Mouse (Mus musculus): ENCODE data around the gene Atp6v1b1.
"Not testable (repeated sequence)": the region's sequence is repeated elsewhere in the genome, so short reads cannot be mapped to it uniquely, and the experiment has no call there.

Atp6v1b1 gene

DNA sequence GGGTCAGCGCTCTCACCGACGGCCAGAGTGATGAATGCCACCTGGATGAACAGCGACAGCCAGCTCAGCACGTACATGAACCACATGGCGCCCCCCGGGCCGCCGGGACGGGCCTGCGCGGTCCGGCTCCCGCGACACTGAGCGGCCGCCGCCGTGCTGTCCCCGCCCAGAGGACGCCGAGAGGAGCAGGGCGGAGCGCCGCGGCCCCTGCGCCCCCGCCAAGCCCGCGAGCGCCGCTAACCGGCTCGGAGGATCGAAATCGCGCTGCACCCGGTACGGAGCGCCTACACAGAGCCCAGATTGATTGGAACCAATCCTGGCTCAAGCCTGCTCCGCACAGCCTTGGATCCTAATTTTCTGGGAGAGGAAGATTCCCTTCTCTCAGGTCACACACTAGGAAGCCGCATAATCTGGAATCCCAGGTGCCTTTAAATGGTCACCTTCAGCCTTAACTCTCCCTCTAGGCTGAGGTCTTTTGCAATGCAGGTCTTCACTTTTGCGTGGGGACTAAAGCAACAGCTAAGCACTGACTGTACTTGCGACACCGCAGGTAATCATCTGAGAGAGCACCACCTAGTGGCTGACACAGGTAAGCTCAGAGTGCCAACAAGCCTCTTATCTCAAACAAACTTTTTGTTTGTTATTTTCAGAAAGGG, 33.0 kb downstream of the Atp6v1b1 start, which contains the start of gene Tex261:
Tex261 (minus strand) TSS at position 176 of the 656 bp plus-strand sequence.
- peak; percentile 91 for DNase-seq (ENCODE audit: low spot score)

- no peak for DNase-seq (ENCODE audit: low spot score)
Measured at GRCm38 (mm10) chr6:83778306-83778705, 35.5 kb downstream of the Atp6v1b1 start.

DNA sequence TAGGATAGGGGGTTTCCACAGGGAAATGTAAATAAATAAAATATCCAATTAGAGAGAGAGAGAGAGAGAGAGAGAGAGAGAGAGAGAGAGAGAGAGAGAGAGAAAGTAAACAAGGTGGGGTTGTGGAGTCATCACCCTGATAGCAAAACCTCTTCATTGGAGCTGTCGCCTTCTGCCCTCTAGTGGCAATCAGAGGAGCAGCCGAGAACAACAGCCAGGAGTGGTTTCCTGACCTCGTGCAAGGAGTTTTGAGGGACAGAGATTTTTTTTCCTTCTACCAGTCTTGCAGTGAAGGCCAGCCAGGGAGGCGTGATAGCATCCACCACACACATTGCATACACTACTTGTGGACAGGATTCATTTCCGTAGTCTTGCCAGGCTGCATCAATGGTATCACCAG, 36.2 kb downstream of the Atp6v1b1 start:
- peak; percentile 60 for DNase-seq (ENCODE audit: low spot score)

- no peak for DNase-seq (ENCODE audit: low spot score)
Measured at GRCm38 (mm10) chr6:83786426-83786825, 43.6 kb downstream of the Atp6v1b1 start.

GRCm38 (mm10) chr6:83788554-83788953, 45.8 kb downstream of the Atp6v1b1 start:
- no peak for DNase-seq (ENCODE audit: low spot score)

DNA sequence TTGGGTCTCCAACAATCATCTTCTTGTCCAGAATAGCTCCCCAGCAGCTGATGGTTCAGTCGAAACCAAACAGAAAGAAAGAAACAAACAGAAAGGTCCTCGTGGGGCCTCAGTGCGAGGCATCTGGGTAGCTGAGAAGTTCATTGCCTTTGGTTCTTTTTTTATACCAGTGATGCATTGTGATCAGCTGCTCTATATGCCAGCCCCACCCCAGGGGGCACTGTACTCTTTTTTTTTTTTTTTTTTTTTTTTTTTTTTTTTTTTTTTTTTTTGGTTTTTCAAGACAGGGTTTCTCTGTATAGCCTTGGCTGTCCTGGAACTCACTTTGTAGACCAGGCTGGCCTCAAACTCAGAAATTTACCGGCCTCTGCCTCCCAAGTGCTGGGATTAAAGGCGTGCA, 47.7 kb downstream of the Atp6v1b1 start:
- DNase-seq (ENCODE audit: low spot score) = not testable (repeated sequence)

DNA sequence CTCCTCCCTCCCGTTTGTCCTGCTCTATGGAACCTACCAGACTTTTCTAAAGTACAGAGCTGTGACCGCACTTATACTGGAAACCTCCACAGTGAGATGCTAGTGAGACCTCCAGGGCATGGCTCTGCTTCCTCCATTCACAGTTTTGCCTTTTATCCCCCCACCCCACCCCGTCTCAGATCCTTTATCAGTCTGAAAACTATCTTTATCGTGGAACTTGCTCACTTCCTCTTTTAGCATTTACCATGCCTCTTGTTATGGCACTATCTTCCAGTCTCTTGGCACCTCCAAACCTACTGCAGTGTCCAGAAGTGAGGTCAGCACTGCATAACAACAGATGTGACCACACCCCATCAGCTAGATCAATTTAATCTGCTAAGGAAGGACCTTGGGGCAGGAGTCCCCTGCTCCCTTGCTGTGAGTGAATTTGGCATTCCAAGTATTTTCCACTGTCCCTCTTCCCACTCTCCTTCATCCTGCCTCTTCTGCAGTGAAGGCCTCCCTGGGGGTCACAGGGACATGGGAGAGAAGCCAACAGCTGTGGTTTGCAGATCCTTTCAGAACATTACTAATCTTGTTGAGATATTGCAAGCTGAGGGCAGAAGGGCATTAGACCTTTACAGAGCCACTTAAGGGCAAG, 48.6 kb downstream of the Atp6v1b1 start:
- DNase-seq (ENCODE audit: low spot score) = no peak

DNA sequence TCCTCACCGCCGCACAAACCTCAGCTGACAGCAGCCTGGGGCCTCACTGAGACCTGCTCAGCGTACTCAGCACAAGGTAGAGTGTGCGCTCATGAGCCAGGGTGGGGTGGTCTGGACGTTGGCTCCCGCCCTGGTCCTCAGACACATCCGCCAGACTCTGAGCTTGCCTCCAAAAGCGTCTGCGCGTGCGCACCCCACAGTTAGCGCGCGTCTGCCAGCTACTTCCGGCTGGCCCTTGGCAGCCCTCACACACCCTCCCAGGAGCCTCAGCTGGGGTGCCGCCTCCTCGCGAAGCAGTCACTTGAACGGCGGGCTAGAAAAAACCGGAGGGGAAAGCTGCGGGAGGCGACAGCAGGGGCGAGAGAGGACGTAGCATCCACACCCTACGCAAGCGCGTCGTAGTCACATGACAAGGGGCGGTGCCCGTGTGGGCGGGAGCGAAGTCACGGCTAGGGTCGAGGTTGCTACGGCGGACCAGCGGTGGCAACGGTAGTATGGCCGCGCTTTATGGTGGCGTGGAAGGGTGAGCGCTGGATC, 52.0 kb downstream of the Atp6v1b1 start, which contains the start of gene Nagk:
Nagk (plus strand) TSS at position 223 of the 537 bp plus-strand sequence.
- peak; percentile 93 for DNase-seq (ENCODE audit: low spot score)

DNA sequence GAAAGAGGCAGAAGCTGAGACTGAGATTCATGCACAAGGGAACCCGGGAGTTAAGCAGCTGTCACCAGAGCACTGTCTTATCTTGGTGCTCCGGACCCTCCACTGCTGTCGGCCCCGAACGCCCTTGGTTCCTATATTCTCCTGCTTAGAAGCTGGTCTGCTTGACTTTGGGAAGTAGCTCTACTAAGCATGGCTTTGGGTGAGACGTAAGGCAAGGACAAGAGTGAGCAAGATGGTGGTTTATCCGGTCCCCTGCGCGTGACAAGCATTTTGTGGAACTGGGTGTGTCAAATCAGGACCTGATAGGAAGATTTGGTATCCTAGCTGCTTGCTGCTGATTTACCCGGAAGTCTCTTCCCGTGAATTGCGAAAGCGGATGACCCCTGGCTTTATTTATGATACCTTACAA, 52.7 kb downstream of the Atp6v1b1 start:
- peak; percentile 59 for DNase-seq (ENCODE audit: low spot score)

DNA sequence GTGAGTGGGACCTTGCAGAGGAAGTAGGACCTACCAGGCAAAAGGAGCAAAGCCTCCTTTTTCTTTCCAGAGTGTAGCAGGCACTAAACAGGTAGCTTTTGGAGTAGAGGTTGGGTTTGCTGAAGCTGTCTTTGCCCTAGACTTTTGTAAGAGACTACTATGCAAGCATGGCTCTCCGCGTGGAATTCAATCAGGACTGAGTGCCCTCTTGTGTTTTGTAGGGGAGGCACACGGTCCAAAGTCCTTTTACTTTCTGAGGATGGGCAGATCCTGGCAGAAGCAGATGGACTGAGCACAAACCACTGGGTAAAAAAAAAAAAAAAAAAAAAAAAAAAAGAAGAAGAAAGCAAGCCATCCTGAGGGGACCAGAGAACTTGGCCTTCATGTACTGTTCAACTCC, 53.9 kb downstream of the Atp6v1b1 start:
- no peak for DNase-seq (ENCODE audit: low spot score)

DNA sequence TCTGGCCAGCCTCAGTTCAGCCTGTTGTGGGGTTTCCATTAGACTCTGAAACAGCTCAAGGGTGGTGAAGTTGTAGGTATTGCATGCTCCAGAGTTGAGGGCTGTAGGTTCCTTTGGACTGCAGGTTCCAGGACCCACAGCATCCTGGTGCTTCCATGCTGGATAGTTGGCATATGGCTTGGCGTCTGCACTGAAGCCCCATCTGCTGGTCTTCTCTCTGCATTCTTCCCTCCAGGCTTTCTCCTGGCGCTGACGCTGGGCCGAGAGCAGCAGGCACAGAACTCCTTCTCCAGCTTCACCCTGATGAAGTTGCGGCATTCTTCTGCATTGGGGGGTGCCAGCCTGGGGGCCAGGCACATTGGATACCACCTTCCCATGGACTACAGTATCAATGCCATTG, 59.2 kb downstream of the Atp6v1b1 start:
- DNase-seq (ENCODE audit: low spot score) = no peak

GRCm38 (mm10) chr6:83802846-83803245, 60.1 kb downstream of the Atp6v1b1 start:
- no peak for DNase-seq (ENCODE audit: low spot score)

Data from urinary bladder, postnatal 14 days (tissue).